Mouse (Mus musculus) testis, adult 10 weeks (tissue): ENCODE measurements around the gene Cyp2c68. TPM values are rescaled to one million over a fixed set of nuclear protein-coding genes. Genes with fewer than 3 reads are reported as not detected.

Experiments used
- polyA plus RNA-seq: library from polyadenylated mRNA; stranded (reverse); fragments of 350-450 nt; fragmentation: Illumina TruSeq; extraction: RNeasy Lipid Tissue Mini Kit (QIAGEN cat#74804); gene quantifications from one replicate; pipeline ENCODE4 v1.2.3, GENCODE M21; 2014; ENCODE audit warnings: low read depth, low replicate concordance

Gene Cyp2c68
- polyA plus RNA-seq, result 0.24 TPM

DNA sequence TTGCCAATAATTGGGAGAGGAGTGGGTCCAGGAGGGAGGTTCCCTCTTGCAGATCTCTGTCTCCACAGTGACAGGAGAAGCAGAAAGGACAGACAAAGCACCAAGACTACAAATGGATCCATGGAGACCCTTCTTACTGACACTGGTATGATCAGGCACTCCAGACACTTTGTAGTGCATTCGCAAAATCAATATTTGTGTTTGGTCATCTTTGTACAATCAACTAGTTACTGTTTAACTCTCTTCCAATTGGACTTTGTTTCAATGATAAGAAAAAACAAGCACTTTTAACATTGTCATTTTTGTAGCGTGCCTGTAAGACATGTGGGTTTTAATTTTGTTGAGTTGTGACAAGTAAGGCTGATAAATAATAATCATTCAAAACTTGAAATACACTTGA is at the start of gene Cyp2c68:
TSS of gene Cyp2c68 (minus strand) at position 135 of the 400 bp plus-strand sequence.

DNA sequence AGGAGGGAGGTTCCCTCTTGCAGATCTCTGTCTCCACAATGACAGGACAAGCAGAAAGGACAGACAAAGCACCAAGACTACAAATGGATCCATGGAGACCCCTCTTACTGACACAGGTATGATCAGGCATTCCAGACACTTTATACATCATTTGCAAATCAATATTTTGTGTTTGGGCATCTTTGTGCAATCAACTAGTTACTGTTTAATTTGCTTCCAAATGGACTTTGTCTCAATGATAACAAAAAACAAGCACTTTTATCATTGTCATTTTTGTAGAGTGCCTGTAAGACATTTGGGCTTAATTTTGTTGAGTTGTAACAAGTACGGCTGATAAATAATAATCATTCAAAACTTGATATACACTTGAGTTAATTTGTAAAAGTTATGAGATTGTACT is 91.9 kb downstream of the Cyp2c68 start, which contains the start of gene Cyp2c67:
TSS of gene Cyp2c67 (minus strand) at position 114 of the 400 bp plus-strand sequence.

Other genes with a start within 250 kb of the Cyp2c68 start
- gene Cyp2c39, start 230.2 kb downstream of the Cyp2c68 start, polyA plus RNA-seq, result 0.22 TPM
- gene Cyp2c67, start 92.0 kb downstream of the Cyp2c68 start, polyA plus RNA-seq, result not detected
- gene Cyp2c40, start 71.8 kb upstream of the Cyp2c68 start, polyA plus RNA-seq, result 0.11 TPM
- gene Cyp2c69, start 145.7 kb upstream of the Cyp2c68 start, polyA plus RNA-seq, result not detected